Comparison of ENCODE assay signal across 19 mouse cellular contexts in the genomic region with DNA sequence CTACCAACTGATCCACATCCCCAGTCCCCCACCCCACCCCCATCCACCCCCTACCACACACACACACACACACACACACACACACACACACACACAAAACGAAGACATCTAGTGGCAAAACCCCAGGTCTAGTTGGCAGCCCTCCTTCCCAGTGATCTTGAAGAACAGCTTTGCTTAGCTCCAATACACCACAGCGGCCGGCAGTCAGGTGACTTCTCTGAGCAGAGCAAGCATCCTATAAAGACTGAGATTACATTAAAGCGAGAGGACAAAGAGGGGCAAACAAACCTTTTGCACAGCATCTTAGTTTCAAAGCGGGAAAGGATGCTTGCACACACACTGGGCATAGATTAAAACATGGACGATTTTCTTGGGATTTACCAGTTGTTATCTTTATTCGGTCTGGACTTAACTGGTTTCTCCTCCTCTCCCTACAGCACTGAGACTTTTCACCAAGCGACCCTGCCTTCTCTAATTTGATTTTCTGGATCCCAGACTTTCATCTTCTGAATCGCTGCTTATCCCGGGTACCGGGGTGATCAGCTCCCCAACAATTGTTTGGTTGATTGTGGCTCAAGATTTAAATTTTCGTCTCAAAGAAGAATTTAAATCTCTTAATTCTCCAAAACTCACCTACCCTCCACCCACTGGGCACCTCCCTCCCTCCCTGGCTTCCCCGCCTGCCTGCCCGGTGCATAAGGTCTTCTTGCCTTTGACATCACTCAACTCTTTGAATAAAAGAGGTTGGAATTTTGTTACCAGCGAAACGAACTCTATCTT.
DNase-seq lines count a peak whose midpoint lies in the region; ATAC-seq lines count a peak whose summit lies in the region.
"Had no signal": no experiment of that assay in that cellular context is flagged by ENCODE, and none has a peak within 500 bp of the region (broad histone marks: within the 10 kb centered on the region; RNA-seq: fewer than 3 reads in every experiment).

No protein-coding gene starts in this region.

- H3K4me2 ChIP-seq in forebrain, embryonic 11.5 days (ENCODE audit: low read depth, low read length, severe bottlenecking), result peak overlapping the region; percentile 36
- H3K4me2 ChIP-seq in hindbrain, embryonic 12.5 days (replicated peaks), result peak overlapping the region; percentile 39; the same call in 1 of the 2 replicates
- H3K4me2 ChIP-seq in midbrain, embryonic 13.5 days (replicated peaks), result peak overlapping the region; percentile 36
- H3K4me2 ChIP-seq: liver, embryonic 13.5 days; lung, embryonic 15.5 days had no signal

- peak; percentile 40 to 42 for DNase-seq in cerebellum, postnatal 10 days
- DNase-seq in forebrain, embryonic 11.5 days (ENCODE audit: low spot score), result no peak
- no peak for DNase-seq in left cerebral cortex, adult 11 months (ENCODE audit: low spot score)
- no peak for DNase-seq in heart, adult 9 months (ENCODE audit: low spot score in 2 of 2)
- no peak for DNase-seq in layer of hippocampus, adult 8-10 months (ENCODE audit: low spot score in 2 of 2)
- DNase-seq: cerebellum, adult 9-11 months; heart, postnatal 14 days; kidney, adult 9 months; kidney, postnatal 36 days; layer of hippocampus, postnatal 36 days; liver, embryonic 13.5 days had no signal

- 0 out of 2 replicates have a peak overlapping the region, but pooled peaks have one; percentile 4 for H3K27ac ChIP-seq in forebrain, embryonic 11.5 days (ENCODE audit: low read depth, low read length)
- H3K27ac ChIP-seq in hindbrain, embryonic 12.5 days, result no peak overlapping the region
- H3K27ac ChIP-seq in midbrain, embryonic 13.5 days, result peak overlapping the region; percentile 56; the same call in 1 of the 2 replicates
- H3K27ac ChIP-seq: limb, embryonic 12.5 days; liver, embryonic 13.5 days; lung, embryonic 15.5 days; macrophage had no signal

- peaks cover 29% of the 10 kb centered on the region for H3K4me1 ChIP-seq in forebrain, embryonic 11.5 days (replicated peaks; ENCODE audit: control insufficient read depth, insufficient read depth, low read length)
- peaks cover 31% of the 10 kb centered on the region for H3K4me1 ChIP-seq in hindbrain, embryonic 12.5 days
- H3K4me1 ChIP-seq in midbrain, embryonic 13.5 days (replicated peaks), result peaks cover 42% of the 10 kb centered on the region
- H3K4me1 ChIP-seq: lung, embryonic 15.5 days had no signal

- ATAC-seq in cerebellum, adult (ENCODE audit: insufficient number of reproducible peaks, low FRiP score, low TSS enrichment), result no peak
- ATAC-seq in forebrain, embryonic 11.5 days (replicated peaks; ENCODE audit: low FRiP score), result peak; percentile 33
- ATAC-seq in hindbrain, embryonic 12.5 days (ENCODE audit: low FRiP score), result no peak
- ATAC-seq in midbrain, embryonic 13.5 days, result 0 out of 2 replicates have a peak, but pooled peaks have one; percentile 7
- ATAC-seq: CD4-positive, CD25-positive, alpha-beta regulatory T cell, adult 4 months had no signal

- no peak overlapping the region for H3K9ac ChIP-seq in forebrain, embryonic 11.5 days (ENCODE audit: low read length)
- no peak overlapping the region for H3K9ac ChIP-seq in hindbrain, embryonic 12.5 days
- H3K9ac ChIP-seq in midbrain, embryonic 13.5 days (replicated peaks), result no peak overlapping the region
- H3K9ac ChIP-seq: limb, embryonic 12.5 days; liver, embryonic 13.5 days; lung, embryonic 15.5 days had no signal

- WGBS in forebrain, embryonic 11.5 days, result 11% methylated on average over 16 of the region's 16 CpGs
- 46% methylated on average over 16 of the region's 16 CpGs for WGBS in hindbrain, embryonic 12.5 days
- 7% methylated on average over 16 of the region's 16 CpGs for WGBS in midbrain, embryonic 13.5 days

- peaks cover 73% of the 10 kb centered on the region for H3K27me3 ChIP-seq in forebrain, embryonic 11.5 days (ENCODE audit: control insufficient read depth, insufficient read depth, low read length)
- H3K27me3 ChIP-seq in hindbrain, embryonic 12.5 days, result peaks cover 57% of the 10 kb centered on the region
- peaks cover 84% of the 10 kb centered on the region for H3K27me3 ChIP-seq in midbrain, embryonic 13.5 days

- no peak overlapping the region for H3K4me3 ChIP-seq in forebrain, embryonic 11.5 days (ENCODE audit: low read depth, low read length)
- H3K4me3 ChIP-seq in hindbrain, embryonic 12.5 days, result no peak overlapping the region
- H3K4me3 ChIP-seq in midbrain, embryonic 13.5 days (replicated peaks), result no peak overlapping the region
- H3K4me3 ChIP-seq: limb, embryonic 12.5 days; liver, embryonic 13.5 days; lung, embryonic 15.5 days had no signal

- H3K36me3 ChIP-seq in forebrain, embryonic 11.5 days (ENCODE audit: control insufficient read depth, insufficient read depth, low read length), result no peaks in the 10 kb centered on the region
- no peaks in the 10 kb centered on the region for H3K36me3 ChIP-seq in hindbrain, embryonic 12.5 days
- no peaks in the 10 kb centered on the region for H3K36me3 ChIP-seq in midbrain, embryonic 13.5 days
- H3K36me3 ChIP-seq: G1E; limb, embryonic 12.5 days; liver, embryonic 13.5 days; lung, embryonic 15.5 days had no signal

- no peaks in the 10 kb centered on the region for H3K9me3 ChIP-seq in forebrain, embryonic 11.5 days (ENCODE audit: control insufficient read depth, low read length)
- no peaks in the 10 kb centered on the region for H3K9me3 ChIP-seq in hindbrain, embryonic 12.5 days (replicated peaks)
- no peaks in the 10 kb centered on the region for H3K9me3 ChIP-seq in midbrain, embryonic 13.5 days
- H3K9me3 ChIP-seq: G1E; limb, embryonic 12.5 days; liver, embryonic 13.5 days; lung, embryonic 15.5 days had no signal

Comparison
In these comparisons a context has a peak if more than half of its experiments do, and no peak if none do; other contexts are left out.
1. DNase-seq: peak in cerebellum, postnatal 10 days (2 of 2); none in forebrain, embryonic 11.5 days (single experiment), left cerebral cortex, adult 11 months (single experiment), heart, adult 9 months (0 of 2) and layer of hippocampus, adult 8-10 months (0 of 2).
2. ATAC-seq: peak in forebrain, embryonic 11.5 days (single experiment) and midbrain, embryonic 13.5 days (single experiment); none in cerebellum, adult (single experiment) and hindbrain, embryonic 12.5 days (single experiment).
3. Peak in every context shown above with its lines, with median percentiles within 50 percentile points of each other: H3K4me2 ChIP-seq.